Mouse (Mus musculus) adrenal gland, adult (tissue): ENCODE data around the gene Slc12a9.

Experiments
- DNase-seq, 2 experiments: peaks; one replicate each; pipeline ENCODE4 v3.0.0; 2022 to 2023; ENCODE audit warnings: low spot score in 1 of 2; ENCODE audit not compliant: inconsistent age in 2 of 2

Gene Slc12a9

GRCm38 (mm10) chr5:137347856-137348255 is 14.5 kb upstream of the Slc12a9 start:
- DNase-seq, result peak in 1 of 2 experiments; percentile 71

GRCm38 (mm10) chr5:137346983-137347382 is 13.6 kb upstream of the Slc12a9 start:
- no peak for DNase-seq

GRCm38 (mm10) chr5:137346388-137346787 is 13.0 kb upstream of the Slc12a9 start:
- no peak for DNase-seq

GRCm38 (mm10) chr5:137345821-137346220 is 12.4 kb upstream of the Slc12a9 start:
- DNase-seq, result no peak

GRCm38 (mm10) chr5:137343869-137344268 is 10.5 kb upstream of the Slc12a9 start:
- DNase-seq, result no peak

- DNase-seq, result no peak
Measured at GRCm38 (mm10) chr5:137343412-137343811, 10.0 kb upstream of the Slc12a9 start.

- DNase-seq, result no peak
Measured at GRCm38 (mm10) chr5:137342407-137343012, 9.1 kb upstream of the Slc12a9 start.

- DNase-seq, result no peak
Measured at GRCm38 (mm10) chr5:137340222-137340621, 6.8 kb upstream of the Slc12a9 start.

- peak; percentile 74 to 81 for DNase-seq
Measured at GRCm38 (mm10) chr5:137339290-137339979, 6.0 kb upstream of the Slc12a9 start.

- peak; percentile 64 to 89 for DNase-seq
Measured at GRCm38 (mm10) chr5:137338663-137339289, 5.4 kb upstream of the Slc12a9 start.

GRCm38 (mm10) chr5:137338256-137338655 is 4.9 kb upstream of the Slc12a9 start:
- DNase-seq, result peak; percentile 94 to 96

- DNase-seq, result no peak
Measured at GRCm38 (mm10) chr5:137337190-137337589, 3.8 kb upstream of the Slc12a9 start.

GRCm38 (mm10) chr5:137335066-137335465 is 1.7 kb upstream of the Slc12a9 start:
- DNase-seq, result no peak

GRCm38 (mm10) chr5:137334317-137334716 is 920 bp upstream of the Slc12a9 start:
- no peak for DNase-seq

- no peak for DNase-seq
Measured at GRCm38 (mm10) chr5:137332857-137333511, 413 bp downstream of the Slc12a9 start.

GRCm38 (mm10) chr5:137330910-137331309 is 2.5 kb downstream of the Slc12a9 start:
- no peak for DNase-seq

GRCm38 (mm10) chr5:137320996-137321395 is 12.4 kb downstream of the Slc12a9 start:
- no peak for DNase-seq

GRCm38 (mm10) chr5:137318570-137318969 is 14.8 kb downstream of the Slc12a9 start:
- DNase-seq, result peak in 1 of 2 experiments; percentile 45

- DNase-seq, result no peak
Measured at GRCm38 (mm10) chr5:137317361-137317760, 16.0 kb downstream of the Slc12a9 start.

GRCm38 (mm10) chr5:137315084-137315903 is 18.1 kb downstream of the Slc12a9 start:
- peak in 1 of 2 experiments; percentile 60 for DNase-seq
